Mouse (Mus musculus): ENCODE results near the gene Rhoh.

Rhoh gene

GRCm38 (mm10) chr5:65861154-65861944, at the start of gene Rhoh:
Gene Rhoh (plus strand): TSS chr5:65861213.
- DNase-seq (ENCODE audit: low read depth, low spot score) = no peak

- peak; percentile 31 for DNase-seq (ENCODE audit: low read depth, low spot score)
Measured at GRCm38 (mm10) chr5:65823601-65824133, 37.3 kb upstream of the Rhoh start.

GRCm38 (mm10) chr5:65826476-65826875, 34.5 kb upstream of the Rhoh start:
- no peak for DNase-seq (ENCODE audit: low read depth, low spot score)

DNA sequence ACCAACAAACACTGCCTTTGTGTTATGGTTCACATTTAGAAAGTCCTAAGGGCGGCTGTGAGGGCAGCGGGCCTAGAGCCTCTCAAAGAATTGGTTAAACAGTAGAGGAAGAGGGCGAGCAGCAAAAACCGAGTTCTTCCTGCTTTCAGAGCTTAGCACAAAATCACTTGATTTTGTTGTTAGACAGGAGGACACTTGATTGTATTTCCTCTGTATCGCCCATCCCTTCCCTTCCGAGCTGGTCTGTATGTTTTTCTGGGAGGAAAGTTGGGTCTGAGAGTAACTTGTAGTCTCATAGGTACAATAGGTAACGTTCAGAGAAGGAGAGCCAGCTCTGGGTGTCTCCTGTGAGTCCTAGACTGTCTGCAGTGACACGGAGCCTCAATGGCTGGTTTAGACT, 33.9 kb upstream of the Rhoh start:
- no peak for DNase-seq (ENCODE audit: low read depth, low spot score)

- no peak for DNase-seq (ENCODE audit: low read depth, low spot score)
Measured at GRCm38 (mm10) chr5:65828261-65828660, 32.8 kb upstream of the Rhoh start.

DNA sequence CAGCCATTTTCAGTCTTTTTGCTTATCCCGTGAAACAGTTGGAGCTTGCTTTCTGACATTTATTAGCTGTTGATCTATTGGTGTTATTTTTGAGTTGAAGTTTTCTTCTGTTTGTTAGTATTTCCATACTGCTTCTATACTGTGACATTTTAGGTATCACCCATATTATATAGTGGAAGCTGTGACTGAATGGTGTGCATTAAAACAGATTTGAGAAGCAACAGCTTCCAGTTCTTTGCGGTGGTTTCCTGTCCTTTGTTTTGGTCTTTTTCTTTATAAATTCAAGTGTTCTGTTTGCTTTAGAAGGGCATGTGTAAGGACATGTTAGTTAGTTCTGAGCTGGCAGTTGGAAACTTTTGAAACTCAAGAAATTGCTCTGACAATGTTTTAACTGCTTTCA, 32.0 kb upstream of the Rhoh start:
- DNase-seq (ENCODE audit: low read depth, low spot score) = no peak

GRCm38 (mm10) chr5:65831917-65832618, 28.9 kb upstream of the Rhoh start:
- DNase-seq (ENCODE audit: low read depth, low spot score) = no peak

- no peak for DNase-seq (ENCODE audit: low read depth, low spot score)
Measured at GRCm38 (mm10) chr5:65833092-65833491, 27.9 kb upstream of the Rhoh start.

- no peak for DNase-seq (ENCODE audit: low read depth, low spot score)
Measured at GRCm38 (mm10) chr5:65833766-65834498, 27.1 kb upstream of the Rhoh start.

GRCm38 (mm10) chr5:65838053-65838452, 23.0 kb upstream of the Rhoh start:
- DNase-seq (ENCODE audit: low read depth, low spot score) = no peak

GRCm38 (mm10) chr5:65842947-65843346, 18.1 kb upstream of the Rhoh start:
- DNase-seq (ENCODE audit: low read depth, low spot score) = no peak

- no peak for DNase-seq (ENCODE audit: low read depth, low spot score)
Measured at GRCm38 (mm10) chr5:65846534-65846933, 14.5 kb upstream of the Rhoh start.

DNA sequence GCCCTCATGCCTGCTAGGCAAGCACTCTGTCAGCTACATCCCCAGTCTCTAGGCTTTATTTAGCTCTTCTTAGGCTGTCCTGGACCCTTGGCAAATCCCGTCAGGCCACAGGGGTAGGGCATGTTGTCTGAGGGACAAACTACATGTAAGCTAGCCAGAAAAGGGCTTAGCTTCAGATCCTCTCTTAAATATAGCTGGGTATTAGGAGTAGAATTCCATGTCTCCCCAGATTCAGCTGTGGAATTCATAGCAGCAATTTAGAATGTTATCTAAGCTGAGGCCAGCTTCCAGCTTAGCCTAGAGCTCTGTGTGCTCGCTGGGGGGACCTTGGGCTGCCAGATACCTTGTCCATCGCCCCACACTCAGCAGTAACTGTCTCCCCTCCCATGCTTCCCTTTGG, 14.1 kb upstream of the Rhoh start:
- DNase-seq (ENCODE audit: low read depth, low spot score) = no peak

GRCm38 (mm10) chr5:65847656-65848055, 13.4 kb upstream of the Rhoh start:
- no peak for DNase-seq (ENCODE audit: low read depth, low spot score)

DNA sequence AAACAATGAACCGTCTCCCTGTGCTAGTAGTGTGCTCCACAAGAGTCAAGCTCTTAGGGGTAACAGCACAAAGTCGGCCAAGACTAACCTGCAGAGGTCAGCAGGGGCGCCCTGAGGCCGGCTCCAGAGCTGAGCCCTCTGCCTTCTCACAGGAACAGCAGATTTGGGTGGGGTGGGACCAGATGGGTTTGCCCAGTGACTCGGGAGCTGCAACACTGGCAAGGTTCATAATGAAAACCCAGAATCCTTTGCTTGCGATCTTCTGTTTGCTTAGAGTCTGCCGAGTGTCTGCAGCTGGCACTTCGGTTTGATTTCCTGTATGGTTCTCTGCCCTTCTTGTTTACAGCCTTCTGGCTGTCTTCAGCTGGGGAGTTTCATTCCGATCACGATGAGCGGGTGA, 10.2 kb upstream of the Rhoh start:
- no peak for DNase-seq (ENCODE audit: low read depth, low spot score)

DNA sequence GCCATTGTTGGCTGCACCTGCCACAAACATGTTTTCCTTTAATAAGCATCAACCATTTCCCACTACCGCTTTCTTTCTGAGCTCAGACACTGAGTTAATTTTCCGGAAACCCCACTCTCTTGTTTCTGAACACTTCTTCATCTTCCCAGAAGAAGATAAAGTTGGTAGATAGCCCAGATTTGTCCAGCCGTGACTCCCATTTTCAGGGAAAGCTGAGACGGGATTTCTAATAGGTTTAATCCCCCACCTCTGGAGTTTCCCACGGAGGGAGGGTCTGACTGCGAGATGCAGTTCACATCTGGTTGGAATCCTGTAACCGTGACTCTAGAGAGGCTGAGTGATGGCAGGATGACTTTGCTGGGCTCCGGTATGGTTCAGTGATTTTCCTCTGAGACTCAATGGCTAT, 6.2 kb upstream of the Rhoh start:
- DNase-seq (ENCODE audit: low read depth, low spot score) = no peak

- no peak for DNase-seq (ENCODE audit: low read depth, low spot score)
Measured at GRCm38 (mm10) chr5:65855571-65855970, 5.4 kb upstream of the Rhoh start.

- no peak for DNase-seq (ENCODE audit: low read depth, low spot score)
Measured at GRCm38 (mm10) chr5:65856591-65857411, 4.2 kb upstream of the Rhoh start.

- DNase-seq (ENCODE audit: low read depth, low spot score) = no peak
Measured at GRCm38 (mm10) chr5:65857935-65858334, 3.1 kb upstream of the Rhoh start.

GRCm38 (mm10) chr5:65858355-65858754, 2.7 kb upstream of the Rhoh start:
- no peak for DNase-seq (ENCODE audit: low read depth, low spot score)

- DNase-seq (ENCODE audit: low read depth, low spot score) = peak; percentile 29
Measured at GRCm38 (mm10) chr5:65858898-65859297, 2.1 kb upstream of the Rhoh start.

All from forelimb bud, embryonic 11.5 days (tissue).